Mouse (Mus musculus) erythroblast, embryonic 14.5 days (primary cell): ENCODE results near the gene Nrp1.

ENCODE experiments used
- GATA1 ChIP-seq: IDR thresholded peaks from 2 replicates; pipeline ENCODE4 v1.6.1; 2012; ENCODE audit warnings: low read length, inconsistent platforms, mixed read lengths
- TAL1 ChIP-seq: IDR thresholded peaks from 3 replicates; pipeline ENCODE4 v1.6.1; 2012; ENCODE audit warnings: low read length, inconsistent platforms, mixed read lengths

DNA sequence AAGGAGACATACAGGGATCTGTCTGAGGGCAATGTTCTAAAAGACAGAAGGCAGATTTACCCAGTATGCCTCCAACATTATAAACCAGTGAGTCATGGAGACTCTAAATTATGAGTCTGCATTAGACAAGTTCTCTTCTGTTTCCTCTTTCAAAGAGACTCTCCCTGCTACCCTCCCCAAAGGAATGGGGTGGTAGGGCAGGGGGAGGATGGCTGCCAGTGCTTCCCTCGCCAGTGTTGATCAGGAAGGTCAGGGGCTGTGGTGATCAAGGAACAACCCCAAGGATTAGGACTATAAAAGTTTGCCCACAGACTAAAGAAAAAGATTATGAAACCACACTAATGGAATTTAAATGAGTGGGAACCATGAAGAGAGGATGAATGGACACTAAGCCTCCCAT, 70.6 kb downstream of the Nrp1 start:
- TF ChIP-seq GATA1 = no peak
- no peak for TF ChIP-seq TAL1
